Mouse (Mus musculus) embryonic facial prominence, embryonic 10.5 days (tissue): Measurements from ENCODE around the gene Chac1. TPM values are rescaled to one million over a fixed set of nuclear protein-coding genes. Genes with fewer than 3 reads are reported as not detected.

Experiments used
- DNase-seq: peaks from one replicate; pipeline ENCODE4 v3.0.0-alpha.2; 2017; ENCODE audit warnings: low spot score
- H3K27ac ChIP-seq: fragments of 300-500 bp; sonication (generic); replicated peaks from 2 replicates; pipeline ENCODE4 v1.5.1; 2016; ENCODE audit warnings: mild to moderate bottlenecking
- H3K27me3 ChIP-seq: fragments of 300-500 bp; sonication (generic); replicated peaks from 2 replicates; pipeline ENCODE4 v1.6.1; 2016; ENCODE audit warnings: low read depth, mild to moderate bottlenecking; ENCODE audit not compliant: poor library complexity, severe bottlenecking
- H3K36me3 ChIP-seq: fragments of 300-500 bp; sonication (generic); replicated peaks from 2 replicates; pipeline ENCODE4 v1.6.1; 2016; ENCODE audit warnings: mild to moderate bottlenecking, moderate library complexity
- H3K4me1 ChIP-seq: fragments of 300-500 bp; sonication (generic); 2 replicates; pipeline ENCODE4 v1.6.1; 2016
- H3K4me3 ChIP-seq: fragments of 300-500 bp; sonication (generic); 2 replicates; pipeline ENCODE4 v1.5.1; 2016; ENCODE audit warnings: mild to moderate bottlenecking, moderate library complexity
- H3K9me3 ChIP-seq: fragments of 300-500 bp; sonication (generic); 2 replicates; pipeline ENCODE4 v1.6.1; 2016; ENCODE audit warnings: mild to moderate bottlenecking
- WGBS: fragments of 180-500 bp; shearing (Covaris S2); methylation state at CpG from one replicate; pipeline ENCODE4 v1.1.7; 2016; 5-methylcytosine and 5-hydroxymethylcytosine counted together
- polyA plus RNA-seq: library from polyadenylated mRNA; unstranded; fragments of >200 nt; fragmentation: Nextera tagmentation; extraction: Ambion mirVana; gene quantifications from 2 replicates; pipeline ENCODE4 v1.2.1, GENCODE M21; 2016

Chac1 gene
- polyA plus RNA-seq, 1 experiment from 2014 or later = 0.90 TPM

DNA sequence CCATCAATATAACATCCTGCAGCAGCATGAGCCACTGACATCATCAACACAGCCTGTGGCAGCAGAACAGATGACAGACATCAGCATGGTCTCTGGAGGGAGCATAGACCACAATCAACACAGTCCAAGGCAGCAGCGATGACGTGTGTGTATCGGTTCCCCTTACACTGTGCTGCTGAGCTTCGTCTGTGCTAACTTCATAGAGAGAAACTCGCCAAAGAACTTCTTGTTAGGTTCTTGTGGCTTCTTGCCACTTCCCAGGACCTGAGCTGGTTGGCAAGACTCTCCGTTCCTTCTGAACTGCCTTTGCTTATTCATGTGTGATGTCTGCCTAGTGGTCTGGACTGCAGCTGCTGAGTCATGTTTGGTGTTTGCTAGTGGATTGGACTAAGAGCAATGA is 7.2 kb downstream of the Chac1 start:
- no peak for DNase-seq
- H3K9me3 ChIP-seq = peaks cover 13% of the 10 kb centered on the region
- H3K36me3 ChIP-seq = peaks cover 9% of the 10 kb centered on the region
- whole genome bisulfite sequencing = 88% methylated on average over 6 of the region's 6 CpGs
- no peak overlapping the region for H3K4me3 ChIP-seq
- no peak overlapping the region for H3K27ac ChIP-seq
- peaks cover 8% of the 10 kb centered on the region for H3K27me3 ChIP-seq
- no peaks in the 10 kb centered on the region for H3K4me1 ChIP-seq

DNA sequence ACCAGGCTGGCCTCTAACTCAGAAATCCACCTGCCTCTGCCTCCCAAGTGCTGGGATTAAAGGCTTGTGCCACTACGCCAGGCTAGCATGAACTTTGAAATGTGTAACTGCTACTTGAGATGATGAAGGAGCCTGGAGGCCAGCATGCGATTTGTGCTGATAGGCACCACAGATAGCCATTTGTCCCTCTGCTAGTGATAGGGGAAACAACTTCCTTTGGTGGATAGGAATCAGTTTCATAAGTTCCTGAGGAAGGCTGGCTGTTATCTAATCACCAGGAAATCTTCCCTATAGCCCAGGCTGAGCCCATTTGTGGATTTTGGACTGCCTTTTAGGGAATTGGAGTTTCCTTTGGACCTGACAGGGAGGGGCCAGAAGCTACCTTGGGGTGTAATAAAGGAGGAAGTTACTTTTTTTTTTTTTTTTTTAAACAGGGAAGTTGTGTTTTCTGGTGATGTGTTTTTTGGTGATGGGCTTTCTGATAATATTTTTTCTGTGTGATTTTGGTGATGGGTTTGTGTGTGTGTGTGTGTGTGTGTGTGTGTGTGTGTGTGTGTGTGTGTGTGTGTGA is 8.8 kb downstream of the Chac1 start:
- WGBS = 78% methylated on average over 2 of the region's 2 CpGs
- Histone ChIP-seq H3K9me3 (peaks cover 13% of the 10 kb centered on the region), H3K4me3 (no peak overlapping the region)

DNA sequence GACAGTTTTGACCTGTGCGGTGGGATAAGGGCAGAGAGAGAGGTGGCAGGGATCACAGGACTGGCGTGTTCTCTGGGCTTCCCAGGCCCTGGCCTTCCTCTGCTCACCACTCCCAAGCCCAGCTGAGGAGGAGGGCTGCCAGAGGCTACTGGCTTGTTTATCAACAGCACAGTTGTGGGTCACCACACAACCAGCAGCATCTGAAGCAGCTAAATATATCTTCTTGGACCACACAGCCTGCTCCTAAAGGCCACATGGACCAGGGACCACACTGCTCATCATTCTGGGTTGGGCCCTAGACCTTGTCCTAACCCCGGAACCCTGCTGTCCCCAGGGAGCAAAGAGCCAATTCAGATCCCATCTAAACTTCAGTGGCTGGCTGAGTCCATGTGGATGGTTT is 13.9 kb downstream of the Chac1 start:
- Histone ChIP-seq H3K27me3 (no peaks in the 10 kb centered on the region), H3K27ac (no peak overlapping the region), H3K9me3 (peaks cover 13% of the 10 kb centered on the region), H3K4me1 (no peaks in the 10 kb centered on the region), H3K4me3 (no peak overlapping the region), H3K36me3 (peaks cover 33% of the 10 kb centered on the region)
- DNase-seq = no peak
- WGBS = 88% methylated on average over 3 of the region's 3 CpGs

More for the DNA sequence above, 8.8 kb downstream of the Chac1 start:
- H3K36me3 ChIP-seq = peaks cover 9% of the 10 kb centered on the region
- H3K27me3 ChIP-seq = peaks cover 2% of the 10 kb centered on the region; the same call in 1 of the 2 replicates
- no peak for DNase-seq
- H3K27ac ChIP-seq = no peak overlapping the region
- no peaks in the 10 kb centered on the region for H3K4me1 ChIP-seq

DNA sequence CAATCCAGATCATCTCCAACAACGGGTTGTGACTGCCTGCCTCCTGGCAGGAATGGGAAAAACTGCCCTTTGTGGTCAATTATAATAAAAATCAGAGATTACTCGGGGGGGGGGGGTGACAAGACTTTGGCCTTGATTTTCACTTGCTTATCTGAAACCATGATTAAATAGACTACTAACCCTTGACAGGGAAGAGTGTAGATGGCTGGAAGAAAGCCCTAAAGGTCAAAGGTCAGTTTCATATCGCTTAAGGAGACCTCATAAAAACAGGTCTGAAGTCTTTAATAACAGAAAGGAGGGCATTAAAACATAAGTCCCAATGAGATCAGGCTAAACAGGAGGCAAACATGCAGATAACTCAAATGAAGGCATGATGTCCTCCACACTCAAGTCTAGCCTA is 16.3 kb downstream of the Chac1 start:
- Histone ChIP-seq H3K4me3 (no peak overlapping the region), H3K9me3 (no peaks in the 10 kb centered on the region), H3K27me3 (no peaks in the 10 kb centered on the region), H3K36me3 (peaks cover 48% of the 10 kb centered on the region), H3K4me1 (no peaks in the 10 kb centered on the region), H3K27ac (no peak overlapping the region)
- WGBS = 82% methylated on average over 3 of the region's 3 CpGs
- no peak for DNase-seq

DNA sequence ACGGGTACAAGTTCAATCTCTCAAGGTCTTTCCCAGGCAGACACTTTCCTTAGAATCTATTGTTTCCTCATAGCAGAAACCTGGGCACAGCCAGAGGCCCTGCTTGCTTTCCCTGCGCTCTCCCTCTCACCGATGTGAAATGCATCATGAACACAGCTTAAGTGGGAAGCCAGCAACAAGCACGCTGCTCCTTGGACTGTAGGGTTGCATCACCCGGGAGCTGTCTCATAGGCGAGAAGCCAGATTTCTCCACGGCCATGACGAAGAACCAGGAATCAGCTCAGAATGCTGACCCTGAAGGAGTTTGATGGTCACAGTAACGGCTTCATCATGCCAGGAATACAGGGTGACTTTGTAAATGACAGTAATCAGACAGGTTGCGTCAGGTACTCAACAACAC is 19.1 kb downstream of the Chac1 start:
- 94% methylated on average over 10 of the region's 10 CpGs for WGBS
- Histone ChIP-seq H3K4me3 (no peak overlapping the region), H3K27ac (no peak overlapping the region), H3K9me3 (no peaks in the 10 kb centered on the region), H3K4me1 (no peaks in the 10 kb centered on the region), H3K36me3 (peaks cover 75% of the 10 kb centered on the region), H3K27me3 (no peaks in the 10 kb centered on the region)
- DNase-seq = no peak

DNA sequence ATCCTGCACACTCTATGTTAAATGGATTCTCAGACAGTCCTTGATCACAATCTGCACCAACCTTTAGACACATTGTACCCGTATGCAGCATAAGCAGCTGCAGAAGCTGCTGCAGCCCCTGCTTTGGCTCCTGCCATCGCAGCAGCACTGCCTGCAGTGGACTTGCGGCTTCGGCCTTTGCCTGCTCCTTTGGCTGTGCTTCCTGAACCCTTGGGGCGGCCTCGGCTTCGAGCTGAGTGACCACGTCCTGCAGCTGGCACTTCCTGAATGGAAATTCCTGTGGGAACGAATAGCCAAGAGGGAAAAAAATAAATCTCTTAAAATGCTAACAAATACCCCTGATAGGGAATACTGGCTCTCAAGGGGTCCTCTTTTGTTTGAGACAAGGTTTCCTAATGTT is 26.3 kb downstream of the Chac1 start:
- H3K36me3 ChIP-seq = peaks cover 100% of the 10 kb centered on the region
- no peaks in the 10 kb centered on the region for H3K27me3 ChIP-seq
- H3K9me3 ChIP-seq = no peaks in the 10 kb centered on the region
- H3K4me3 ChIP-seq = no peak overlapping the region
- H3K4me1 ChIP-seq = no peaks in the 10 kb centered on the region
- DNase-seq = no peak
- WGBS = 73% methylated on average over 9 of the region's 9 CpGs
- no peak overlapping the region for H3K27ac ChIP-seq

DNA sequence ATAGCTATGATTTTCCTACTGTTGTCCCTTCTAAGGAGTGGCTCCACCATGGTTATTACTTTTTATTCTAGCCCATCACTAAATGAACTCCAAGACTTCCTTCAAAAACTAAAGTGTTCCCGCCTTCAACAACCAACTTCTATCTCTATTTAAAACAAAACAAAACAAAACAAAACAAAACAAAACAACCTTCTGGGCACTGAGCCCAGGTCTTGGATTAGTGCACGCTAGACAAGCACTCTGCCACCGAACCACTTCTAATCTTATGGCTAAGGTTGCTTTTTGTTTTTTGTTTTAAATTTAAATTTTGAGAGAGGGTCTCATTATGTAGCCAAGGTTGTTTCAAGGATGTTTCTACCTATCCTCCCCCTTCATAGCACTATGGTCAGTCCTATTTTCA is 26.8 kb downstream of the Chac1 start:
- DNase-seq = no peak
- Histone ChIP-seq H3K4me3 (no peak overlapping the region), H3K9me3 (no peaks in the 10 kb centered on the region), H3K27me3 (no peaks in the 10 kb centered on the region), H3K27ac (no peak overlapping the region), H3K36me3 (peaks cover 100% of the 10 kb centered on the region), H3K4me1 (no peaks in the 10 kb centered on the region)
- 96% methylated on average over 3 of the region's 3 CpGs for WGBS

DNA sequence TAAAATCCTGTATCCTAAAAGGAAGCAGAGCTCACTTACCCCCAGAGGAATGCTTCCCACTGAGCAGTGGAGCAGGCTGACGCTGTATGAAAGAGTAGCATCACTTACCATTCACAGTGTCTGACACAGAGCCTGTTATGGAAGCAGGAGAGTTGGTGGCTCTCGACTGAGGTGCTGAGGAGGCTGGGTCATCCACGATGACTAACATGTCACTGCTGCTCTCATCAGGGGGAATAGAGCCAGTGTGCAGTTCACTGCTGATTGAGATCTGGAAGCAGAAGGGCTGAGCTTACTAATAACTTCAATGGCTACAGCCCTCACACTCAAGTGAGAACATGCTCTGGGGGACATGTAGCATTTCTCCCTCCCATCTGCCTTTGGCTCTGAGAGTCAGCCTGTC is 28.4 kb downstream of the Chac1 start:
- Histone ChIP-seq H3K4me3 (no peak overlapping the region), H3K36me3 (peaks cover 93% of the 10 kb centered on the region), H3K27me3 (no peaks in the 10 kb centered on the region), H3K9me3 (no peaks in the 10 kb centered on the region), H3K4me1 (no peaks in the 10 kb centered on the region), H3K27ac (no peak overlapping the region)
- 89% methylated on average over 3 of the region's 3 CpGs for WGBS
- DNase-seq = no peak

DNA sequence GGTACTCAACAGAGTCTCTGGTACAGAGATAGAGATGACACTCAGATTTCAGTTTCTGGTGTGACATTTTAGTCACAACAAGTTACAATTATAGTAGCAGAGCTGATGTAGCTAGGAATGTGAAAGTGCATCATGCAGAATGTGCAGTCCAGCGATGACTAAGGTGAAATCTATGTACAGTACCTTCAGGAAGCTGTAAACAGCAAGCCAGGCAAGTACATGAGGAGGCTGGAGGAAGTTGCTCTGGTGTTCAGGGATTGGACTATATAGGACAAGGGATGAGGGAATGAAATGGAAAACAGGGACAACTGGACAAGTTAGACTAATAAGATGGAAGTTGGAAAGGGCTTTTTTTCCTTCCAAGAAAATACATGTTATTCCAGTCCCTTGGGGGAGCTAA is 37.2 kb downstream of the Chac1 start:
- Histone ChIP-seq H3K4me3 (no peak overlapping the region), H3K27ac (no peak overlapping the region), H3K9me3 (no peaks in the 10 kb centered on the region), H3K27me3 (no peaks in the 10 kb centered on the region), H3K4me1 (no peaks in the 10 kb centered on the region), H3K36me3 (peaks cover 69% of the 10 kb centered on the region)
- no peak for DNase-seq
- 95% methylated on average over 1 of the region's 1 CpGs for WGBS

DNA sequence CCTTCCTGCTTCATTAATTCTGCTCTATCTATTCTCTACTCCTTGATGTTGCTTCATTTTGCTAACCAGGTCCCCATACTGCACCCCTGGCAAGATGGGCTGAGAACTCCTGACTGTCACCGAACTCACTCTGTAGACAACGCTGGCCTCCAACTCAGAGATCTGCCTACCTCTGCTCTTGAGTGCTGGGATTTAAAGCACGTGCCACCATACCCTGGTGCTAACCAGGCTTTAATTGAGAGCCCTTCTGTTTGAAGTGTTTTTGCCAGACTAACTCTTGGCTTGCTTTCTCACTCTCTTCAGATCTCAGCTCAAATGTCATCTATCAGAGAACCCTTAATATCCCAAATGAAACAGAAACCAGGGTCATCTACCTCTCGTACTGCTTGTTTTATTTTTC is 39.0 kb downstream of the Chac1 start:
- Histone ChIP-seq H3K36me3 (peaks cover 77% of the 10 kb centered on the region), H3K27ac (no peak overlapping the region), H3K4me1 (no peaks in the 10 kb centered on the region), H3K9me3 (no peaks in the 10 kb centered on the region), H3K27me3 (no peaks in the 10 kb centered on the region), H3K4me3 (no peak overlapping the region)
- DNase-seq = no peak
- whole genome bisulfite sequencing = 94% methylated on average over 4 of the region's 4 CpGs

DNA sequence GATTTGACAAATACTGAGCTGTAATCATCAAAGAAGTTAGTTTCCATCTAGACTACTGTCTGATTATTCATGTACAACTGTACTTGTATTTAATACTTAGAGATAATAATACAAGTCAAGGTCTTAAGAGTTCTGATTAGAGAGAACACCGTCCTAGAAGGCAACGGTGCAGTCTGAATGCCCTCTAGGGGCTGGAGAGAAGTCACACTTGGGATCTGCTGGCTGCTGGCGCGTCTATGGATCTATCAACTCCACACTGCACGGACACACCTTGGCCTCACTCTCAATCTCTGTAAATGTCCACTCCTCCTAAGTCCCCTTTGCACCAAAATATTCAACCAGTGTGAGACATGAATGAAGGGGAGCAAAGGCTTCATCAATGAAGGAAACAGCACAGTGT is 47.2 kb downstream of the Chac1 start:
- 90% methylated on average over 5 of the region's 5 CpGs for WGBS
- no peaks in the 10 kb centered on the region for H3K4me1 ChIP-seq
- no peak overlapping the region for H3K27ac ChIP-seq
- no peaks in the 10 kb centered on the region for H3K27me3 ChIP-seq
- DNase-seq = no peak
- no peak overlapping the region for H3K4me3 ChIP-seq
- peaks cover 81% of the 10 kb centered on the region for H3K36me3 ChIP-seq
- no peaks in the 10 kb centered on the region for H3K9me3 ChIP-seq

DNA sequence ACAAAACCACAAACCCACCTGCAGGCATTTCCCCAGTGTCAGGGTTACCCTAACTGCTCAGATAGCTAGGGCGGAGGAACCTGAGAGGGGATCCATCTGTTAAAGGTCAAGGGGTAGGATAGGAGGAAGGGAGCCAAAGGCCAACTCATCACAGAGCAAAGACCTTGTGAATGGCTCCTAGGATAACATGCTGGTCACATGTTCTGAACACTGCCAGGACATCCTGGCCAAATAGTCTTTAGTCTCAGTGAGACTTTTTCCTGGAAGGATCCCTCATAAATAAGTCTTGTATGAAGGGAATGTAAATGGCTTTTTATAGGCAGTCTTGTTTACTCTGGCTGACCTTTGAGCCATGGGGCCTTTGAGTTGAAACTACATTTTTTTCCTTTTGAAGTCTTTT is 47.6 kb downstream of the Chac1 start:
- WGBS = 87% methylated on average over 1 of the region's 1 CpGs
- Histone ChIP-seq H3K27ac (no peak overlapping the region), H3K9me3 (no peaks in the 10 kb centered on the region), H3K4me3 (no peak overlapping the region), H3K4me1 (no peaks in the 10 kb centered on the region), H3K36me3 (peaks cover 79% of the 10 kb centered on the region), H3K27me3 (no peaks in the 10 kb centered on the region)
- DNase-seq = no peak

DNA sequence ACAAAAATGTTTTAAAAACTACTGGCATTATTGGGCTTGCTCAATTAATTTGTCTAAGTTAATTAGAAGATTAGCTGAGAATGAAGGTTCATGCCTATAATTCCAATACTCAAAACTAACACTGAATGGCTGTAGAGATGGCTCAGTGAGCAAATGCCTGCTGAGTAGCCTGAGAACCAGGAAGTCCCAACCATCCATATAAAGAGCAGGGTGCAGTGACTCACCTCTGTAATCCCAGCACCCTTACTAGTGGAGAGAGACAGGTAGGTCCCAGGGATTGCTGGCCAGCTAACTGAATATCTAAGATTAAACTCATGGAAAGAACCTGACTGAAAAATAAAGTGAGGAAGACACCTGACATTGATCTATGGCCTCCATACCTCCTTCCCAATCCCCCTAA is 48.3 kb downstream of the Chac1 start:
- Histone ChIP-seq H3K36me3 (peaks cover 79% of the 10 kb centered on the region), H3K4me1 (no peaks in the 10 kb centered on the region), H3K9me3 (no peaks in the 10 kb centered on the region), H3K27ac (no peak overlapping the region), H3K27me3 (no peaks in the 10 kb centered on the region), H3K4me3 (no peak overlapping the region)
- no peak for DNase-seq
